Mouse (Mus musculus): Measurements from ENCODE around the gene Zmat5. TPM values are rescaled to one million over a fixed set of nuclear protein-coding genes. Genes with fewer than 3 reads are reported as not detected.

Gene Zmat5
- total and polyA plus RNA-seq, 3 experiments: 22.2 to 36.2 (median 26.3) TPM

DNA sequence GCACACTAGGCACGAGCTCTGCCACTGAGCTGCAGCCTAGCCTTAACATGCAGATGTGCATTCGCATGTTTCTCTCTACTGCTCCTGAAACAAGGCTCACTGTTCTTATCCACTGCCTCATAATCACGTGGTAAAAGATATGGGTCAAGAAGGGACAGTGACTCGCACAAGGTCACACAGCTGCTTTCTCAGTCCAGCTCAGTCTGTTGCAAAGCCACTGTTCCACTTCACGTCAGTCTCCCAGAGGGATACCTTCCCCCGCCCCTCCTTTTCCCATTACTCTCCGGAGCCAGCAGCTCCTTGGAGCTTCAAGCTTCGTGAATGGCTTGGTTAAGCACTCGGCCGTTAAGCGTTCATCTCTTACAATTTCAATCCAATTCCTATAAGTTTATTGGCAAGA, 15.9 kb downstream of the Zmat5 start:
- DNase-seq: no peak
- Histone ChIP-seq H3K4me1 (ENCODE audit: control insufficient read depth, insufficient read depth, low read length) (peaks cover 8% of the 10 kb centered on the region; the same call in 1 of the 2 replicates), H3K79me2 (replicated peaks; ENCODE audit: control insufficient read depth, insufficient read depth, low read length) (0 out of 2 replicates have a peak, but pooled peaks cover 1% of the 10 kb centered on the region), H3K36me3 (ENCODE audit: control insufficient read depth, insufficient read depth, low read length) (no peaks in the 10 kb centered on the region), H3K27ac (no peak overlapping the region), H3K4me3 (no peak overlapping the region), H3K27me3 (ENCODE audit: control insufficient read depth, insufficient read depth, low read length) (no peaks in the 10 kb centered on the region), H3K9ac (ENCODE audit: low read depth, low read length) (no peak overlapping the region)
- no peak for TF ChIP-seq CTCF (IDR thresholded peaks at IDR 0.05)
- TF ChIP-seq POLR2A (IDR thresholded peaks at IDR 0.05; ENCODE audit: insufficient read depth, low read depth, low read length): no peak
- TF ChIP-seq EP300 (IDR thresholded peaks at IDR 0.05; ENCODE audit: insufficient read depth, low read depth, low read length): no peak
- 76% methylated on average over 11 of the region's 11 CpGs for WGBS
- intact Hi-C loops (cut with DNase I): no loop called here

DNA sequence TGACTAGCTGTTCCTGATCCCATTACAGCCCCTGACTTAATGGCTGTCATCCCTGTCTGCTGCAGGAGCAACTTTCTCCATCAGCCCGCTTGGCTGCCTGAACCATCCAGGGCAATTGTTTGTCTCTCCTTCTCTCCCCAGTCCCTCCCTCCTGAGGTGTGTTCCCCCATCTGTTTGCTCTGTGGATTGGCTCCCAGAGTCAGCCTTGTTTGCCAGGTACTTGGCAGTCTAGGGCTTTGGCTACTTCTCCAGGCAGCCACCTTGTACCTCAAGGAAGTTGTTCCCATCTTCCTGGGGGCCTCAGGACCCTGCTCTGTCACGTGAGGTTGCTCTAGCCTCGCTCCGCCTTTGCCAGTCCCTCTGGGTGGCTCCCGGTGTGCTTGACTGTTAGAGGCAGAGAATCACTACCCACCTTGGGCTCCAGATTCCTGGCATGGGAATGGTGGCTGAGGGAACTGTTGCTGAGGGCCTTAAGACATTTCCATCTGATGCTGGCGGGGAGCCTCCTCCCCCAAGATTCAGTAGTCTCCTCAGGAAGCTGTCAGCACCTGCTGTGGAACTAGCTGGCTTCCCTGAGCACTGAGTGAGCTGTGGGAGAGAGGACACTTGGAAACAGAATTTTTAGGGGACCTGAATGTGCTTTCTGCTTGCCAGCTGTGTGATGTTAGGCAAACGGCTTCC, 16.6 kb downstream of the Zmat5 start:
- no peak for TF ChIP-seq CTCF (IDR thresholded peaks at IDR 0.05)
- TF ChIP-seq POLR2A (IDR thresholded peaks at IDR 0.05; ENCODE audit: insufficient read depth, low read depth, low read length): no peak
- H3K27me3 ChIP-seq (ENCODE audit: control insufficient read depth, insufficient read depth, low read length): no peaks in the 10 kb centered on the region
- WGBS: 72% methylated on average over 7 of the region's 7 CpGs
- DNase-seq: no peak
- peaks cover 8% of the 10 kb centered on the region; the same call in 1 of the 2 replicates for H3K4me1 ChIP-seq (ENCODE audit: control insufficient read depth, insufficient read depth, low read length)
- no peak overlapping the region for H3K9ac ChIP-seq (ENCODE audit: low read depth, low read length)
- H3K79me2 ChIP-seq (replicated peaks; ENCODE audit: control insufficient read depth, insufficient read depth, low read length): no peaks in the 10 kb centered on the region
- intact Hi-C loops (cut with DNase I): no loop called here
- no peaks in the 10 kb centered on the region for H3K36me3 ChIP-seq (ENCODE audit: control insufficient read depth, insufficient read depth, low read length)
- no peak overlapping the region for H3K4me3 ChIP-seq
- no peak overlapping the region for H3K27ac ChIP-seq

DNA sequence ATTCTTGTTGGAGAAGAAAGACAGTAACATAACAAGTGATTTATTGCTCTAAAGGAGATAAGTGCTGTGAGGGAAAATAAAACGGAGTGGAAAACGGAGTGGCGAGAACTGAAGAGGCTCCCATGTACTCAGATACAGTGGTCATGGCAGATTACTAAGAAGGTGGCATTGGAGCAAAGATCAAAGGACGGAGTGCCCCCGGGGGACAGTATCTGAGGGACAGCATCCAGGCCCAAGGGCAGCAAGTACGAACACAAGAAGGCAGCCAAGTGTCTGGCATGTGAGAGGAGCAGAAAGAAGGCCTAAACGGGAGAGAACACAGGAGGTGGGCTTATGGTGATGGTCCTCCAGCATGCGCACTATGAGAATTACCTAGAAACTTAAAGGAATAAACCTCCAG, 17.2 kb downstream of the Zmat5 start:
- no peak for TF ChIP-seq POLR2A (IDR thresholded peaks at IDR 0.05; ENCODE audit: insufficient read depth, low read depth, low read length)
- H3K4me1 ChIP-seq (ENCODE audit: control insufficient read depth, insufficient read depth, low read length): peaks cover 8% of the 10 kb centered on the region; the same call in 1 of the 2 replicates
- WGBS: 90% methylated on average over 8 of the region's 8 CpGs
- H3K27ac ChIP-seq: no peak overlapping the region
- intact Hi-C loops (cut with DNase I): no loop called here
- no peak overlapping the region for H3K4me3 ChIP-seq
- no peaks in the 10 kb centered on the region for H3K27me3 ChIP-seq (ENCODE audit: control insufficient read depth, insufficient read depth, low read length)
- no peaks in the 10 kb centered on the region for H3K79me2 ChIP-seq (replicated peaks; ENCODE audit: control insufficient read depth, insufficient read depth, low read length)
- DNase-seq: no peak
- H3K36me3 ChIP-seq (ENCODE audit: control insufficient read depth, insufficient read depth, low read length): no peaks in the 10 kb centered on the region
- H3K9ac ChIP-seq (ENCODE audit: low read depth, low read length): no peak overlapping the region

DNA sequence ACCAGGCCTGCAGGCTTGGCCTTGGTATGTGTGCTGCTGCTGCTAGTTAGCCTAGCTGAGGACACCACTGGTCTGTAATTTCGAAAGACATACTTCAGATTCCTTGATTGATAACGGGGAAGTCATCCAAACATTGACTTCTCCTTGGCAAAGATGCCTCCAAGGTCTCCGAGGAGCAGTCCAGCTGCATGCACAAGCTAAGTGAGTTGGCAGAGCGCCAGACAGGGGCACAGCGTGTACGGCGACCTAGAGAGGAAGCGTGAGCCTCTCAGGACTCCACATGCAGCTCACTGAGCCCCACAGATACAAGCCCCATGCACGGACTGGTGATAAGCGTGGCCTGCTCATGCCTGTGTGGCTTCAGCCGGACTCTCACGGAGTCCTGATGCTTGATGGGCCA, 25.1 kb downstream of the Zmat5 start:
- H3K27me3 ChIP-seq (ENCODE audit: control insufficient read depth, insufficient read depth, low read length): no peaks in the 10 kb centered on the region
- no peaks in the 10 kb centered on the region for H3K79me2 ChIP-seq (replicated peaks; ENCODE audit: control insufficient read depth, insufficient read depth, low read length)
- H3K4me3 ChIP-seq: no peak overlapping the region
- no peak overlapping the region for H3K27ac ChIP-seq
- H3K9ac ChIP-seq (ENCODE audit: low read depth, low read length): no peak overlapping the region
- 33% methylated on average over 12 of the region's 12 CpGs for WGBS
- no peaks in the 10 kb centered on the region for H3K36me3 ChIP-seq (ENCODE audit: control insufficient read depth, insufficient read depth, low read length)
- DNase-seq: no peak
- intact Hi-C loops (cut with DNase I): no loop called here
- no peaks in the 10 kb centered on the region for H3K4me1 ChIP-seq (ENCODE audit: control insufficient read depth, insufficient read depth, low read length)
- TF ChIP-seq CTCF (IDR thresholded peaks at IDR 0.05): no peak
- TF ChIP-seq EP300 (IDR thresholded peaks at IDR 0.05; ENCODE audit: insufficient read depth, low read depth, low read length): no peak
- no peak for TF ChIP-seq POLR2A (IDR thresholded peaks at IDR 0.05; ENCODE audit: insufficient read depth, low read depth, low read length)

DNA sequence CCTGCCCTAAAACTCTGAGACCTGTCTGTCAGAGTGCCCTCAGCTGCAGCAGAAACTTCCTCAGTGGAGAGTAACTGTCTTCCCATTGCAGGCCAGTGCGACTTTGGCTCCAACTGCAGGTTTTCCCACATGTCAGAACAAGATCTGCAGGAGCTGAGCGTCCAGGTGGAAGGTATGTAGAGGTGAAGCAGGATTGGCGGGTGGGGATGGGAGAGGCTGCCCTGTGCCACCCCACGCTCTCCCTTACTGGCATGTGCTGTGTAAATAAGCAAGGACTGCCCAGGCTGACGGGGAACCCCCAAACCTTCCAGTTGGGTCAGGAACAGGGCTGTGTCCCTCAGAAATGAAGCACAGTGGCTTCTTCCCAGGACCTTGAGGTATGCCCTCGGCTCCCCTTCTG, 25.6 kb downstream of the Zmat5 start:
- no peaks in the 10 kb centered on the region for H3K36me3 ChIP-seq (ENCODE audit: control insufficient read depth, insufficient read depth, low read length)
- TF ChIP-seq CTCF (IDR thresholded peaks at IDR 0.05) (no peak), POLR2A (IDR thresholded peaks at IDR 0.05; ENCODE audit: insufficient read depth, low read depth, low read length) (no peak), EP300 (IDR thresholded peaks at IDR 0.05; ENCODE audit: insufficient read depth, low read depth, low read length) (no peak)
- no peaks in the 10 kb centered on the region for H3K79me2 ChIP-seq (replicated peaks; ENCODE audit: control insufficient read depth, insufficient read depth, low read length)
- 88% methylated on average over 6 of the region's 6 CpGs for WGBS
- H3K4me3 ChIP-seq: no peak overlapping the region
- no peak for DNase-seq
- intact Hi-C loops (cut with DNase I): no loop called here
- no peak overlapping the region for H3K27ac ChIP-seq
- H3K4me1 ChIP-seq (ENCODE audit: control insufficient read depth, insufficient read depth, low read length): no peaks in the 10 kb centered on the region
- H3K9ac ChIP-seq (ENCODE audit: low read depth, low read length): no peak overlapping the region
- no peaks in the 10 kb centered on the region for H3K27me3 ChIP-seq (ENCODE audit: control insufficient read depth, insufficient read depth, low read length)

DNA sequence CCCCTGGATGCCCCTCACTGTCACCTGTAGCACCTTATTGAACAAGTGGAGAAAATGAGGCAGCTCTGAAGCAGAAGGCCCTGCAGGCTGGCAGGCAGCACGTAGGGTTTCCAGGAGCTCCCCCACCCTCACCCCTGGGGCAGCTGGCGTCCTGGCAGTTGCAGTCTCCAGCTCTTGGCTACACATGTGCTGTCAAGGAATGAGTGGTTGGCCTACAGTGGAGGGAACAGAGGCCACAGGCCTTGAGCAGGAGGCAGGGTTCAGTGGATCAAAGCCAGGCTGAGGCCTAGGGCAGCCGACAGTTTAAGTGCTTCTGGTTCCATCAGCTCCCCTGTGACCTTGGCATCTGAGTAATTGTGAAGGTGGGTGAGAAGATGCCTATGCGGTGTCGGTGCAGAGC, 26.4 kb downstream of the Zmat5 start:
- no peaks in the 10 kb centered on the region for H3K79me2 ChIP-seq (replicated peaks; ENCODE audit: control insufficient read depth, insufficient read depth, low read length)
- H3K27ac ChIP-seq: no peak overlapping the region
- no peak for DNase-seq
- TF ChIP-seq CTCF (IDR thresholded peaks at IDR 0.05) (no peak), POLR2A (IDR thresholded peaks at IDR 0.05; ENCODE audit: insufficient read depth, low read depth, low read length) (no peak), EP300 (IDR thresholded peaks at IDR 0.05; ENCODE audit: insufficient read depth, low read depth, low read length) (no peak)
- no peaks in the 10 kb centered on the region for H3K4me1 ChIP-seq (ENCODE audit: control insufficient read depth, insufficient read depth, low read length)
- H3K9ac ChIP-seq (ENCODE audit: low read depth, low read length): no peak overlapping the region
- intact Hi-C loops (cut with DNase I): no loop called here
- WGBS: 87% methylated on average over 5 of the region's 5 CpGs
- no peaks in the 10 kb centered on the region for H3K36me3 ChIP-seq (ENCODE audit: control insufficient read depth, insufficient read depth, low read length)
- H3K27me3 ChIP-seq (ENCODE audit: control insufficient read depth, insufficient read depth, low read length): no peaks in the 10 kb centered on the region
- no peak overlapping the region for H3K4me3 ChIP-seq
